Mouse (Mus musculus) limb, embryonic 11.5 days (tissue): Measurements from ENCODE around the gene Pgm2l1. TPM values are rescaled to one million over a fixed set of nuclear protein-coding genes. Genes with fewer than 3 reads are reported as not detected.
A peak's percentile ranks its signal among the peaks of the same experiment; 100 is the strongest.

Experiments used
- ATAC-seq: fragments of 200-750 bp; cut with Nextera tagmentation; 2 replicates; pipeline ENCODE4 v1.8.0; 2017; ENCODE audit warnings: low read depth; ENCODE audit not compliant: insufficient number of reproducible peaks, low FRiP score, low TSS enrichment
- DNase-seq: peaks from one replicate; pipeline ENCODE4 v3.0.0-alpha.2; 2015; ENCODE audit warnings: low spot score
- H3K27ac ChIP-seq: fragments of 300-500 bp; sonication (generic); replicated peaks from 2 replicates; pipeline ENCODE4 v1.5.1; 2014; ENCODE audit warnings: low read depth, mild to moderate bottlenecking, low read length
- H3K27me3 ChIP-seq: fragments of 300-500 bp; sonication (generic); 2 replicates; pipeline ENCODE4 v1.6.1; 2014; ENCODE audit warnings: mild to moderate bottlenecking, low read length, mixed read lengths; ENCODE audit not compliant: control insufficient read depth, insufficient read depth
- H3K36me3 ChIP-seq: fragments of 300-500 bp; sonication (generic); 2 replicates; pipeline ENCODE4 v1.6.1; 2014; ENCODE audit warnings: mild to moderate bottlenecking, low read length, moderate library complexity, mixed read lengths; ENCODE audit not compliant: control insufficient read depth, insufficient read depth
- H3K4me1 ChIP-seq: fragments of 300-500 bp; sonication (generic); 2 replicates; pipeline ENCODE4 v1.6.1; 2014; ENCODE audit warnings: low read length, mixed read lengths; ENCODE audit not compliant: control insufficient read depth, insufficient read depth
- H3K4me2 ChIP-seq: fragments of 300-500 bp; sonication (generic); 2 replicates; pipeline ENCODE4 v1.6.1; 2014; ENCODE audit warnings: low read depth, mild to moderate bottlenecking, moderate library complexity; ENCODE audit not compliant: severe bottlenecking
- H3K4me3 ChIP-seq: fragments of 300-500 bp; sonication (generic); 2 replicates; pipeline ENCODE4 v1.5.1; 2014; ENCODE audit warnings: low read depth, low read length
- H3K9ac ChIP-seq: fragments of 300-500 bp; sonication (generic); 2 replicates; pipeline ENCODE4 v1.6.1; 2014; ENCODE audit warnings: mild to moderate bottlenecking, low read length
- H3K9me3 ChIP-seq: fragments of 300-500 bp; sonication (generic); 2 replicates; pipeline ENCODE4 v1.6.1; 2016; ENCODE audit warnings: low read length; ENCODE audit not compliant: control insufficient read depth
- WGBS: fragments of 180-500 bp; shearing (Covaris S2); extraction: QIAGEN DNeasy Blood & Tissue Kit; methylation state at CpG from one replicate; pipeline ENCODE4 v1.1.7; 2014; 5-methylcytosine and 5-hydroxymethylcytosine counted together
- polyA plus RNA-seq: library from polyadenylated mRNA; unstranded; fragments of >200 nt; fragmentation: Nextera tagmentation; extraction: Ambion mirVana; gene quantifications from 2 replicates; pipeline ENCODE4 v1.2.1, GENCODE M21; 2014

Pgm2l1 gene
- polyA plus RNA-seq, 1 experiment from 2014 or later: 4.5 TPM

GRCm38 (mm10) chr7:100288622-100289021, 61.4 kb downstream of the Pgm2l1 start:
- DNase-seq (peak; percentile 83), ATAC-seq (peak; percentile 67)
- H3K9me3 ChIP-seq: no peaks in the 10 kb centered on the region
- H3K9ac ChIP-seq: peak overlapping the region; percentile 55
- peaks cover 17% of the 10 kb centered on the region for H3K27me3 ChIP-seq
- H3K4me1 ChIP-seq: peaks cover 12% of the 10 kb centered on the region; the same call in 1 of the 2 replicates
- peak overlapping the region; percentile 36 for H3K4me2 ChIP-seq
- H3K27ac ChIP-seq: peak overlapping the region; percentile 99
- 8% methylated on average over 11 of the region's 11 CpGs for WGBS
- H3K4me3 ChIP-seq: no peak overlapping the region; the same call in 1 of the 2 replicates
- H3K36me3 ChIP-seq: no peaks in the 10 kb centered on the region

GRCm38 (mm10) chr7:100293546-100293945, 66.4 kb downstream of the Pgm2l1 start:
- DNase-seq (no peak), ATAC-seq (no peak)
- H3K4me2 ChIP-seq: no peak overlapping the region
- no peak overlapping the region for H3K4me3 ChIP-seq
- H3K27ac ChIP-seq: no peak overlapping the region
- H3K9ac ChIP-seq: no peak overlapping the region
- no peaks in the 10 kb centered on the region for H3K9me3 ChIP-seq
- WGBS: 82% methylated on average over 8 of the region's 8 CpGs
- no peaks in the 10 kb centered on the region for H3K36me3 ChIP-seq
- H3K4me1 ChIP-seq: peaks cover 6% of the 10 kb centered on the region; the same call in 1 of the 2 replicates
- H3K27me3 ChIP-seq: no peaks in the 10 kb centered on the region

GRCm38 (mm10) chr7:100295745-100296144, 68.6 kb downstream of the Pgm2l1 start:
- Histone ChIP-seq H3K9ac (no peak overlapping the region), H3K36me3 (no peaks in the 10 kb centered on the region), H3K4me2 (no peak overlapping the region), H3K9me3 (no peaks in the 10 kb centered on the region), H3K27me3 (no peaks in the 10 kb centered on the region), H3K27ac (no peak overlapping the region), H3K4me1 (0 out of 2 replicates have a peak, but pooled peaks cover 5% of the 10 kb centered on the region), H3K4me3 (no peak overlapping the region)
- WGBS: 94% methylated on average over 2 of the region's 2 CpGs
- DNase-seq: no peak
- no peak for ATAC-seq

GRCm38 (mm10) chr7:100296699-100297098, 69.5 kb downstream of the Pgm2l1 start:
- no peak overlapping the region for H3K4me2 ChIP-seq
- H3K9ac ChIP-seq: no peak overlapping the region
- DNase-seq (no peak), ATAC-seq (no peak)
- H3K4me3 ChIP-seq: no peak overlapping the region
- no peaks in the 10 kb centered on the region for H3K27me3 ChIP-seq
- WGBS: 86% methylated on average over 6 of the region's 6 CpGs
- no peak overlapping the region for H3K27ac ChIP-seq
- no peaks in the 10 kb centered on the region for H3K9me3 ChIP-seq
- no peaks in the 10 kb centered on the region for H3K36me3 ChIP-seq
- 0 out of 2 replicates have a peak, but pooled peaks cover 5% of the 10 kb centered on the region for H3K4me1 ChIP-seq

- Histone ChIP-seq H3K4me3 (no peak overlapping the region), H3K4me1 (0 out of 2 replicates have a peak, but pooled peaks cover 5% of the 10 kb centered on the region), H3K9ac (no peak overlapping the region), H3K9me3 (no peaks in the 10 kb centered on the region), H3K27ac (no peak overlapping the region), H3K36me3 (no peaks in the 10 kb centered on the region), H3K27me3 (no peaks in the 10 kb centered on the region), H3K4me2 (no peak overlapping the region)
- whole genome bisulfite sequencing: 61% methylated on average over 14 of the region's 14 CpGs
- ATAC-seq (no peak; the same call in 1 of the 2 replicates), DNase-seq (peak; percentile 37)
These were observed 71.8 kb downstream of the Pgm2l1 start for GRCm38 (mm10) chr7:100298861-100299510.

- no peak for DNase-seq
These were observed 74.2 kb downstream of the Pgm2l1 start for GRCm38 (mm10) chr7:100301390-100301789.

GRCm38 (mm10) chr7:100302316-100302715, 75.1 kb downstream of the Pgm2l1 start:
- H3K27ac ChIP-seq: no peak overlapping the region
- 64% methylated on average over 4 of the region's 4 CpGs for WGBS
- 0 out of 2 replicates have a peak, but pooled peaks cover 5% of the 10 kb centered on the region for H3K4me1 ChIP-seq
- H3K4me2 ChIP-seq: no peak overlapping the region
- no peak overlapping the region for H3K9ac ChIP-seq
- H3K27me3 ChIP-seq: no peaks in the 10 kb centered on the region
- H3K4me3 ChIP-seq: no peak overlapping the region
- no peak for ATAC-seq
- no peaks in the 10 kb centered on the region for H3K36me3 ChIP-seq
- H3K9me3 ChIP-seq: no peaks in the 10 kb centered on the region
- no peak for DNase-seq

More at GRCm38 (mm10) chr7:100301390-100301789, 74.2 kb downstream of the Pgm2l1 start:
- ATAC-seq: no peak
- 82% methylated on average over 3 of the region's 3 CpGs for WGBS
- Histone ChIP-seq H3K9me3 (no peaks in the 10 kb centered on the region), H3K4me1 (0 out of 2 replicates have a peak, but pooled peaks cover 5% of the 10 kb centered on the region), H3K27ac (no peak overlapping the region), H3K9ac (no peak overlapping the region), H3K36me3 (no peaks in the 10 kb centered on the region), H3K27me3 (no peaks in the 10 kb centered on the region), H3K4me2 (no peak overlapping the region), H3K4me3 (no peak overlapping the region)

- no peak overlapping the region for H3K27ac ChIP-seq
- 91% methylated on average over 9 of the region's 9 CpGs for WGBS
- DNase-seq (no peak), ATAC-seq (no peak)
- no peaks in the 10 kb centered on the region for H3K4me1 ChIP-seq
- H3K9ac ChIP-seq: no peak overlapping the region
- no peak overlapping the region for H3K4me3 ChIP-seq
- H3K36me3 ChIP-seq: no peaks in the 10 kb centered on the region
- H3K4me2 ChIP-seq: no peak overlapping the region
- H3K27me3 ChIP-seq: no peaks in the 10 kb centered on the region
- no peaks in the 10 kb centered on the region for H3K9me3 ChIP-seq
These were observed 78.7 kb downstream of the Pgm2l1 start for GRCm38 (mm10) chr7:100305894-100306293.
